Mouse (Mus musculus): ENCODE data around the gene Lipt2.

The Lipt2 gene

DNA sequence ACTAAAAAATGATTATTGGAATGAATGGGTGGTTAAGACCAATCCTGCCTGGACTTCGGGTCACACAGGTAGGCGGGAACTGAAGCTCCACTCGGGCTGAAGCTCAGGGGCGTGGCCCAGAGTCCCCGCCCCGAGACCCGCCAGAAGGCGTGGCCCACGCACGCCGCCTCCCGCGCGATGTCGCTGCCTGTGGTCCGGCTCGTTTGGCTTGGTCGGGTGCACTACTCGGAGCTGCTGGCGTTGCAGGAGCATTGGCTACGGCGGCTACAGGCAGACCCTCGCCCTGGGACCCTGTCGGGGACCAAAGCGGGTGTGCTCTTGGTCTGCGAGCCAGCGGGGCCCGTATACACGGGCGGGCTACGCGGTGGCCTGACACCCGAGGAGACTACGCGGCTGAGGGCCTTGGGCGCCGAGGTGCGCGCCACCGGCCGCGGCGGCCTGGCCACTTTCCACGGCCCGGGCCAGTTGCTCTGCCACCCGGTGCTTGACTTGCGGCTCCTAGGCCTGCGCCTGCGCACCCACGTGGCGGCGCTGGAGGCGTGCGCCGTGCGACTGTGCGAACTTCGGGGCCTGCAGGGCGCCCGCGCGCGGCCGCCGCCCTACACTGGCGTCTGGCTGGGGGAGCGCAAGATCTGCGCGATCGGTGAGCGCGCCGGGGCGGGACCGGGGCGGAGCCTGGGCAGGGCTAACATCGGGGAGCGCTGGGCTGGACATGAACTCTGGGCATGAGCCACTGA is at the start of gene Lipt2:
TSS of gene Lipt2 (plus strand) at position 173 of the 737 bp plus-strand sequence.
- peak; percentile 89 to 92 for DNase-seq

DNA sequence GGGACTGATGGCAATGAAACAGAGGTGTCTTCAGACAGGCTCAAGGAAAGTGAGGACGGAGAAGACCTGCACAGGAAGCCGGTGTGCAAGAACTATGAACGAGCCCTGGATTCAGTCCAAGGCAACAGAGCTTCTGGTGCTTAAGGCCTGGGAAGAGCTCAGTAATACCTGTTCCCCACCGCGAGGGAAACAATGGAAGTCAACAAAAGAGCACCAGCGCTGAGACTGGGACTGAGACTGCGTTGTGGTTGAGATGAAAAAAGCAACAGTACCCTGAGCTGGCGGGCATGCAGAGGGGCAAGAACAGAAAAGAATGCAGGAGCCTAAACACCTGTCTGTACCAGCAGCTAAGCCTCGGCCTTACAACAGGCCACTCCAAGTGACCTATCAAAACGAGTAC is 47.6 kb upstream of the Lipt2 start:
- no peak for DNase-seq

DNA sequence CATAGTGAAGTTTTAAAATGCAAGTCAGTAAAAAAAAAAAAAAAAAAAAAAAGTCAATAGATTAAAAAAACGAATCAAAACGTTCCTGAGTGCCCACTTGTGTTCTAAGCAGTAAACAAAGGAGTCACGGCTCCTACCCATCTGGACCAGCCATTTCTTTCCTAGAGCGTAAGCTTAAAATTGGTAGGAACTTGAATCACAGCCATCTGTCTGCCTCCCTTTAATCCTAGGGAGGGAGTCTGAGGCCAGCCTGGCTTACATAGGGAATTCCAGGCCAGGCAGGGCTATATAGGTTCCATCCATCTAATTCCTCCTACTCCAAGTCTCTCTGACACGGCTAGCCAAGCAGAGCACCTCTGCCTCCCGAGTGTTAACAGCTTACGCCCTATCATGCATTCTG is 45.3 kb upstream of the Lipt2 start:
- no peak for DNase-seq

DNA sequence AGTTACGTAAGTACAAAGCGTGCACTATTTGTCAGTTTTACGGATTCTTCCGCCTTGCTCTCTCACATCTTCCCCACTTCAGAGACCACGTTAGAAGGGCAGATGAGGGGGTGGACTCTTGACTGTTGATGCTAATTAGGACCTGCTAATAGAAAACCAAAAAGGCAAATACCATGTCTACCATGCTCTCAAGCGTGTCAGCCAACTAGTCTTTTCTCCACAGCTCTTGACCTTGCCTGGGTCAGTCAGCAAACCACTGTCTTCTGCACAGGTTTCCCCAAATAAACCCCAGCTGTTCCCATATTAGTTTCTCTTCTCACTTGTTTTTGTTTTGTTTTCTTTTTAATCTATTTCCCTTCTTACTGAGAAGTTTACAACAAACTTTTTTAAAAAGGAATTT is 44.8 kb upstream of the Lipt2 start:
- DNase-seq: no peak

DNA sequence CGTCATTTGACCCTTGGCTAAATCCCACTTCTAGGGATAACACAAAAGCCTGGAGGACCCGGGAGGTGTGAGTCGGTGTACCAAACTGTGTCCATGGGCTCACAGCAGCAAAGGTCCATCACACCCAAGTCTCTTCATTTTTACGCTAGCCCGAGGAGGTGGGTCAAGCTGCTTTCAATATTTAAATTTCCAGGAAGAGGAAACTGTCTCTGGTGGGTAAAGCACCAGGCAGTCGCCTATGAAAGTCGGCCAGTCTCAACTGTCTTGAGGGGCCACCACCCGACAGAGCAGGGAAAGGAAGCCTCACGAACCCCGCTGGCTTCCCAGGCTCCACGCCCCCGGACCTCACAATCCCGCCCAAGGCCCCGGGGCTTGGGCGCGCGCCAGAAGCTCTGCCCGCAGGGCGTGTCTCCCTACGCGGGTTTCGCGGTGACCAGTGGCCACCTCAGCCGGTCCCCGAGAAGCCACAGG is 38.3 kb upstream of the Lipt2 start:
- DNase-seq: peak in 1 of 2 experiments; percentile 9

DNA sequence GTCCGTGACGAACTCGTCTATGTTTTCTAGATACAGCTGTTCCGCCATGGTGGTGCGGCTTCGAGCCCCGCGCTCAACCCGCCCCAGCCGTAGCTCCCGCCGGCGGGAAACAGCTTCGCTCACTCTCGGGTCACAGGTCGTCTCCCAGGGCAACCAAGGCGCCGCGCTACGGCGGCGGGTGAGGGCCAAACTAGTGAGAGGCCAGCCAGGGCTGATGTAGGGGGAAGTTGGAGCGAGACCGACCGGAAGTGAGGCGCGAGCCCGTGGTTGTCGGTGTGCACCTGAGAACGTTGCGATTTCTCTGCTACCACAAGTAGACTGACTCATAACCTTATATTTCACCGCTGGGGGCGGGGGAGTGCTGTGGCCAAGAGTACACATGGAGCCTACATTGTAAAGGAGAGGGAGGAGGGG is 37.7 kb upstream of the Lipt2 start, which contains the start of gene Pold3:
TSS of gene Pold3 (minus strand) at position 190 of the 414 bp plus-strand sequence.
- peak; percentile 100 for DNase-seq

DNA sequence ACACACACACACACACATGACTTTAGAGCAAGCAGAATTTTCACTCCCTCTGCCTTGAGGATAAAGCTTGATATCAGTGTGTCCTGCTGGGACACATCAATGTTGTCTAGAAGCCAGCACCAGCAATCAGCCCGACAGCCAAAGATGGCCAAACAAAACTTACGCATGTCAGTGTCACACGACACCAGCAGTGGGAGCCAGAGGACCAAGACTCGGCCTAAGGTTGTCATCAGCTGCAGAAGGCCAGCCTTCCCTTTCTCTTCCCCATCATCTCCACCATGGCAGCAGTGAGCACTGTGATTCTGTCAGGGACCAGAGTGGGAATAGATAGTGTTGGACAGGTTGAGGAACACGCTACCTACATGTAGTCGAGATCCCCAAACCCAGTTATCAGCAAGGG is 35.6 kb upstream of the Lipt2 start:
- DNase-seq: peak; percentile 9 to 15

DNA sequence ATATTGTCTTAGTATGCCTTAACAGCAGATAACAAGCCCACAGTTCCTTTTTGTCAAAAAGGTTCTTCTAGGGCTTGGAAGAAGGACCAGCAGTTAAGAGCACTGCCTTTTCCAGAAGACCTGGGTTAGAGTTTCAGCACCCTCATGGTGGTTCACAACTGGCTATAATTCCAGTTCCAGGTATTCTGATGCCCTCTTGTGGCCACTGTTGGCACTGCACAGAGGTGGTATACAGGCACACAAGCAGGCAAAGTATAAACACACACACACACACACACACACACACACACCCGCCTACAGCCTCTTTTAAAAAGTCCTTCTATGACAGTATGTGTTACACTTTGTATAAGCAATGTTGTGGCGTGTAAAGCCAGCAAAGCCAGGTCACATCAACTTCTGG is 34.9 kb upstream of the Lipt2 start:
- DNase-seq: peak; percentile 26 to 35

DNA sequence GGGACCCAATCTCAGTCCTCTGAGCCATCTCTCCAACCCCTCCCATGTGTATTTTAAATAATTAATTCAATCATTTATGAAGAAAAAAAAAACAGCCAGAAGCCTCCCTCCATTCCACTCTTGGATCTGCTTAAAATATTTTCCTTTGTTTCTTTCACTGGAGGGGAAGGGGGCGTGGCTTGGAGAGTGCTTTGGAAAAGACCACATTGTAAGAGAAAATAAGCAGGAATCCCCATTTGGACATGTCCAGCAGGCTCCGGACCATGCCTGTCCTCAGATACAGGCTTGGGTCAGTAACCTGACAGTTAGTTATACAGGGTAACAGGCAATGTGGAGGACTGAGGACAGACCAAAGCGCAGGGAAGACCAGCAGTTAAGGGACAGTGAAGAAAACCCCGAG is 33.9 kb upstream of the Lipt2 start:
- DNase-seq: no peak

DNA sequence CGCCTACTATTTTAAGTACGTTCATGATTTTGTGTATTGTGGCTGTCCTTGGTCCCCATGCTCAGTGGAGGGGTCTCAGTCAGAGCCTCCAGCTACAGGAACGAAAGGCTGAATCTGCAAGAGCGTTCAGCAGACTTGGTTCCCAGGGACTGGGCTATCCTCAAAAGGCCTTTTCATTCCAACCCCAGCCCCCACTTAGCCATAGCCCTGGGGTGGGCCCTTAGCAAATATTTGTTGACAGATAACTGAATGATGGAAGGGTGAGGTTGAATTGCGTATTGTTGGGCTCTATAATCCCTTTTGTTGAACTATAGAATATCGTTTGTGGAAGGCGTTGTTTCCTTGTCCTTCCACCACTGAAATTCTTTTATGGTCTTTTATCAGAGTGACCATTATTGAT is 32.6 kb upstream of the Lipt2 start:
- no peak for DNase-seq

DNA sequence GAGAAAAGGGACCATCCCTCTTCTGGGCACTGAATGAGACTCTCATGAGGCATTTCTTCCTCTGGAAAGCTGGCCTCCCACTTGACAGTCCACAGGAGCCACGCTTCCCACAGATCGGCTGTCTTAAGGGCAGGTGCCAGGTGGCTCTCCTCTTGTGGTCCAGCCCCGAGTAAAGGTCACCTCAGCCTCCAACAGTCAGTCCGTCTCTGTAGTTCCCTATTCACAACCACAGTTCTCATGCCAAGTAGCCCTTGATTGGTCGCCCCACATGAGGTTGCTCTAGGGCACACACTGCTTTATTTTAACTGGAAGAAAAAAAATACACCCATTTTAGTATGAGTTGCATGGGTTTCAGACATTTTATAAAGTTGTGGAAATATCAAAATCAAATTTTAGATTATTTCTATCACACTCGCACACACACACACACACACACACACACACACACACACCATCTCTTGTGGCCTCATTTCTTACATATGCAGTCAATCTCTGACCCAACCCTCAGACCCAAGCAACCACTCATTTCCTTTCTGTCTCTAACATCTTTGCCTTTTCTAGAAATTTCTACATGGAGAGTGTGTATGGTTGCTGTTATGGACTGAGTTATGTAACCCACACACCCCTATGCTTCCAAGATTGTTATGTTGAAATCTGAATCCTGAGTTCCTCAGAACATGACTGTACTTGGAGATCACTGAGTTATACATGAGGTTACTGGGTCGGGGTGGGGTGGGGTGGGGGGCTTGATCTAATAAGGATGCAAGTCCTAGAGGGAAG is 30.6 kb upstream of the Lipt2 start:
- no peak for DNase-seq

DNA sequence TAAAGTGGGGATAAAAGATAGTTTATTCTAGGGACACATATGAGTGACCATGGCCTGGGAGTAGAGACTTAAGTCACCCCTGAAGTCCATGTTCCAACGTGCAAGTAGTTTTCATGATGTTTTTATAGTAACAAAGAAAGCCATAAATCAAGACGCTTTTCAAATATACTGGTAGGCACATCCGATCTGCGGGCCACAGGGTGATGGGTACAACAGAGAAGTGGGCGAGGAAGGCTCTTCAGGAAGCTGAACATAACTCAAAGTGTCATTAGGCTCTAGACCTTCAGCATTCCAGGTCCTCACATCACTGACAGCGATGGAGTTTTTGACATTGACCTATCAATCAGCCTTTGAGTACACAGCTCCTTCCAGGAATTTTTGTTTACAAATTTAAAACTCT is 28.5 kb upstream of the Lipt2 start:
- DNase-seq: no peak

DNA sequence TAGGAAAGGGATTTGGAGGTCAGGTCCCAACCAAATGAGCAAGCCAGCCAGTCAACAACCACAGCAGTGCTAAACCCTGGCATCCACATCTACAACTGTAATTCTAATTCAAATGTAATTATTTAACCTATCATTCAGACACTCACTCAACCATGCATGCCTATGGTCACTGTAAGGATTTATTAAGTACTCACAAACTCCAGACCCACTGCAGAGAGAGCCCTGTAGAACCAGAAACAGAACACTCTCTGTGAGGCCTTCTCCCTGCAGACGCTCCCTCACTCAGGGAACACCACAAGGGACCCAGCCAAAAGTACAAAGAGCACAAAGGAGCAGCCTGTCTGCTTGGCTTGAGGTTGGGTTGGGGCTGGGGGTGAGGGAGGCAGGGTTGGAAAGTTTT is 26.7 kb upstream of the Lipt2 start:
- DNase-seq: no peak

DNA sequence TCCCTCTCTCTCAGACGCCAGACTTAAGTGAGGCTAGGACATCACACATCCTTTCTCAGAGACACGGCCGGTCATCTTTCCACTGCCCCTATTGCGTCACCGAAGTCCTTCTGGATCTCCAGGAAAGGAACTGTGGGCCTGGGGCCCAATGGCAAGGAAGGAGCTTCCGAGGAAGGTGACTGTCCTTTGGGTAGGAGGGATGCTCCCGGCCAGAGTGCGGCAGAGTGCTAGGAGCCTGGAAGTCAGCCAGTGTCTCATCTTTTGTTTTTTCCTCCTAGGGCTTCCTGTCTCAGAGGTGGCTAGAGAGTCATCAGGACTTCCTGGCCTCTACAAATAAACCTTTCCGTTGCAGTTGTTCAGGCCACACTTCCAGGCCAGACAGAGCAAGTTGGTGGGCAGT is 22.0 kb upstream of the Lipt2 start:
- DNase-seq: no peak

DNA sequence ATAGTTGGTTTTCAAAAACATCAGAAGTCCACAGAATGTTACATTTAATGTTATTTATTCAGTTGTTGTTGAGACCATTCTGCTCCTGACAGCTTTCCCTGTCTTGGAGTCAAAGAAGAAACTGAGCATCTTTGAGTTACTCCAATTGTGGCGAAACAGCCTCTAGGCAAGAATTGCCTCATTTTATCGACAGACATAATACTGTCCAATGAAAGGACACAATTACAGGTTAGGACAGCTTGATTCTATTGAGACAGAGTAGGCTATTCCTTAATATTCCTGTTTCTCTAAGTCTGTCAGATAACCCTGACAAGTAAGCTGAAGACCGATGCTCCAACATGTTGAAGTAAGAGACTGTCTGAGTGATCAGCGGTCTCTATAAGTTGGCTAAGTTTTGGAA is 21.0 kb upstream of the Lipt2 start:
- DNase-seq: no peak

DNA sequence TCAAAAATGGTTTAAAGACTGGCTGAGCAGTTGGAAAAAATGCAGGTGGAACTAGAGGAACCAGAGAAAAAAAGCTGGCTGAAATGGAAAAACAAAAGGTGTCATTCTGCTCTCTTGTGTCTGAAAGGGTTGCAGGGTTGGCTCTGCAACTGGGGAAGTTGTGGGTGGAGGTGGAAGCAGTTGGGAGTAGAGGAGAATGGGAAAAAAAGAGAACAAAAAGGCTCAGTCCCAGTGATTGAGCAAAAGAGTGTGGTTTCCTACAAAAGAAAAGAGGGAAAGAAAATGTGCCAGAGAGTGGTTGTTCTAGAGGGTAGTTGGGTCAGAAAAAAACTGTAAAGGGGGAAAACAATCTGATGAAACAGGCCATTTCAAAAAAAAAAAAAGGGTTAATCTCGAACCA is 18.5 kb upstream of the Lipt2 start:
- DNase-seq: no peak

DNA sequence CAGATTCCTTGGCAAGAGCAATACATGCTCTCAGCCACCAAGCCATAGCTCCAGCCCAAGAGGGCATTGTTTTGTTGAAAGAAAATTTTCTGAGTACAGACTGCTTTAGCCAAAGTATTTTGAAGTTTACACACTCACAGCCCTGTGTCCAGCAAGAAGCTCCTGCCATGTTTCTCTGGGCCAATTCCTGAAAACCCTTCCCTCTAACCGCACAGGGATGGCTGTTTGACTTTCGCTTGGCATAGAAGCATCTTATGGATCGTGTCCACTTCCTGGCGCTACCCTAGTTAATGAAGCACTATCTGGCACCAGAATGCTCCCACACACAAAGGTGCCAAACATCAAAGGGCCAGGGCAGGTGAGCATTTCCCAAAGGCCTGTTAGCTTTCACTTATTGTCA is 10.5 kb upstream of the Lipt2 start:
- peak; percentile 4 to 14 for DNase-seq

DNA sequence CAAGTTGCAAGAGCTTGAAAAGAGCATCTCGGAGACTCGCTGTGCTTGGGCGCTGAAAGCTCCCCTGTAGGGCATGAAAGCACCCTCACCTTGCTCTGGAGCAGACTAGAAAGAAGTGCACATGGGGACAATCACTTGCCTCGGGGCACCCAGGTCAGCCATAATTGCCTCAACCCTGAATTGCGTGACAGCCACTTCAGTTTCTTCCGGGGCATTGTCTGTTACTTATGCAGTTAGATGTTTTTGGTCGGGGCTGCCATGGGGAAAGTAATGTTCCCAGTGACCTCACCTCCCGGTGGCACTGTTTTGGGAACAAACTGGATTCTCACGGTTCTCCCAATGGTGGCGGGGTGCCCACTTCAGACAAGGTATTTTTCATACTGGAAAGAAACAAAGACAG is 9.0 kb upstream of the Lipt2 start:
- DNase-seq: no peak

DNA sequence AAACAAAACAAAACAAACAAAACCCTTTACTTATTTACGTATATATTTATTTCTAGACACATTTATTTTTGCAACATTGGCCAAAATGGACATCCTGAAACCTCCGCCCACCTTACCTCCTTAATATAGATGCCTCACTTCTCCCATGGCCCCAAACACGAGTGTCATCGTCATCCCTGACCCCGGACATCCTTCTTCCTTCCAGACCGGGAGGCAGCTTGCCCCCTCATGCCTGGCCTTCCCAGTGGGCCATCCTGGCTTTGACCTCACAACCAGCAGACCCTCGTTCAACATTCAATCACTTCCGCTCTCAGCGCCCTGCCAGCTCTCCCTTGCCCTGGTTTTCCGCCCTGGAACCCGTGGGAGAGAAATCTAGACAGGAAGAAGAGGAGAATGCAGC is 8.5 kb upstream of the Lipt2 start:
- no peak for DNase-seq

DNA sequence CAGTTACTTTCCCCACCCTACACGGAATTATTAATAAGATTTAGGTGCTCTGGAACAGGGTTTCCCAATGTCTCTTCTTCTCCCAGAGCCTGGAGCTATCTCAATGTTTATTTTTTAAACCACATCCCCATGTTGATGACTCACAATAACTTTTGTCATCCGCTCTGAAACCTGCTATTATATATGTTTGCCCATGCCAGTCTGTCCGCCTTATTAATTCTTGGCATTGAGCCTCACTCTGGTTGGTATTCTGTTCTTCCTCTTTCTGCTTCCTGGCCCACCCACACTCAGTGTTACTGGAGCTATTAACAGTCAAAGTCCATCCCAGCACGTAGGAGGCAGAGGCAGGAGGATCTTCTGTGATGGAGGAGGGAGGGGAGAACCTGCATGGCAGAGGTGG is 1.4 kb upstream of the Lipt2 start:
- DNase-seq: no peak

DNA sequence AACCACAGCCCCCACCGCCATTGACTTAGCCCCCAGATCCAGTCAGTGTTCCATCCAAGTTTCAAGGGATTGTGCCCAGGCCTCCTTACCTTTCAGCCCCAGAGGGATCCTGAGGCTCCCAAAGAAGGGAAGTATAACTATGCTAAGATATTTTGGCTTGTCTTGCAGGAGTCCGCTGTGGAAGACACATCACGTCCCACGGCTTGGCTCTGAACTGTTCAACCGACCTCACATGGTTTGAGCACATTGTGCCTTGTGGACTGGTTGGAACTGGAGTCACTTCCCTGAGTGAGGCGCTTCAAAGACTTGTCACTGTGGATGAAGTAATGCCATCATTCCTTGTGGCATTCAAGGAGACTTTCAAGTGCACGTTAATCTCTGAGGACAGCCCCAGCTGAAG is 929 bp downstream of the Lipt2 start:
- DNase-seq: no peak

DNA sequence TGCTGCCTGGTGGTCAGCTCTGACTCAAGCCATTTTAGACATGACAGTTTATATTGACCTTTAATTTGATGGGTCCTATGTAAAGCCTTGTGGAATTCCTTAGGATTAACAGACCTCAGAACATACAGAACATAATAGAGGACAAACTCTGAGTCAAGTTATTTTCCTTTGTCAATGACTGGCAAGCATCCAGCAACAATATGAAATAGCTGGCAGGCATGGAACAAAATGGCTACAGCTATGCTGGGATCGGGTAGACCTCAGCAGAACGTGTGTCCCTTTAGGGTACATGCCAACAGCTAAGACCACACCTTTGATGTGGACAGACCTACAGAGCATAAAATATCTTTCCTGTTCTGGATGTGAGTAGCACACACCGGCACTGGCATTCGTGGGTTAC is 4.4 kb downstream of the Lipt2 start:
- no peak for DNase-seq

DNA sequence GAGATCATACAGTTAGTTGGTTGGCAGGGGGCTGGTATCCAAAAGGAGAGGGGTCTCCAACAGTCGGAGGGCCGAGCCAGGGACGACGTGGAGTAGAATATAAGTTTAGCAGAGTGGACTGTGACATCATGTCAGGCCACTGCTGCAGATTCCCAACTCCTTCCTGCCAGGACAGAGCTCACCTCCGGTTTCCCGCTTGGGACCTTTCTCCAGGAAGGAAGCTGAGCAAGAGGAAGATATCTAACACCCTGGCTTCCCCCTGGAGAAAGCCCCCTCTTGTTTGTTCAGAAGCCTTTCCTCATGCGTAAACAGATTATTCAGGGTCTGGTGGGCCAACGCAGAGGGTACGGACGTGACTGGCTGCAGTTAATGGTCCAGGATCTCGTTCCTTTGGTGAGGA is 9.6 kb downstream of the Lipt2 start:
- DNase-seq: no peak

DNA sequence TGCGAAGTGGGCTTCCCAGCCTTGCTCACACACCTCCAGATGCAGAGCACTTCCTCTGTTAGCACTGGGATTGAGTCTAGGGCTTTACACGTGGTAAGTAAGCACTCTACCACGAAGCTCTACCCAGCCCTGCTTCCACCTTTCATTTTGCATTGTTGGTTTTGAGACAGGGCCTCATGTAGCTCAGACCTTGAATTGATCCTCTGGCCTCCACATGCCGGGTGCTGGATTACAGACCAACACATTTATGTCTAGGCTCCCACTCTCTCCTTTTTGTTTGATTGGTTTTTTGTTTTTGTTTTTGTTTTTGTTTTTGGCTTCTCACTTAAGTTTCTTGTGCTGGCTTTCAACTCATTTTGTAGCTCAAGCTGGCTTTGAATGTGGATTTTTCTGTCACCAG is 11.7 kb downstream of the Lipt2 start:
- no peak for DNase-seq
